Mouse (Mus musculus) heart, adult 2 months (tissue): ENCODE measurements at regions not wholly inside any gene's neighbourhood (a gene's known extent, or its start where the extent isn't known, plus 50 kb on each side); places are given as distances from the start of the nearest gene placed in this dataset.

Source experiments
- CTCF ChIP-seq: fragments of 200-600 bp; IDR thresholded peaks from 2 replicates; pipeline ENCODE4 v1.8.1; 2022; ENCODE audit warnings: antibody characterized with exemption, mild to moderate bottlenecking, moderate library complexity
- EP300 ChIP-seq: fragments of 200-500 bp; IDR thresholded peaks from 2 replicates; pipeline ENCODE4 v1.6.1; 2011; ENCODE audit warnings: low read depth, low read length, control low read depth; ENCODE audit not compliant: insufficient read depth
- POLR2A ChIP-seq: fragments of 200-500 bp; IDR thresholded peaks from 2 replicates; pipeline ENCODE4 v1.6.1; 2011; ENCODE audit warnings: mild to moderate bottlenecking, low read depth, low read length, control low read depth; ENCODE audit not compliant: insufficient read depth

GRCm38 (mm10) chr13:47916456-47916855, 344.6 kb upstream of the Id4 start:
- TF ChIP-seq CTCF (no peak), POLR2A (no peak), EP300 (no peak)
